Mouse (Mus musculus) heart, embryonic 10.5 days (tissue): ENCODE measurements around the gene Camkk2. TPM values are rescaled to one million over a fixed set of nuclear protein-coding genes. Genes with fewer than 3 reads are reported as not detected.

Experiments used
- microRNA-seq: library from miRNA; unstranded; fragments of <30 nt; microRNA quantifications from one replicate; pipeline ENCODE4, GENCODE M21; 2017
- polyA plus RNA-seq: library from polyadenylated mRNA; unstranded; fragments of >200 nt; fragmentation: Nextera tagmentation; extraction: Ambion mirVana; gene quantifications from 2 replicates; pipeline ENCODE4 v1.2.1, GENCODE M21; 2016

Gene Camkk2
- polyA plus RNA-seq, 1 experiment from 2014 or later = 21.3 TPM

Small RNA genes lying within 50 kb of the gene (microRNA-seq; reads per million reads assigned to microRNA genes)
- gene Mir8115 = not detected

Other genes starting within 250 kb of the Camkk2 start
- gene Ift81, start 164.9 kb downstream of the Camkk2 start, polyA plus RNA-seq = 25.2 and 35.2 TPM in 2 replicates
- gene P2rx7, start 135.5 kb downstream of the Camkk2 start, polyA plus RNA-seq = 0.33 and 0.47 TPM in 2 replicates
- 14.9 and 16.3 TPM in 2 replicates for gene P2rx4, start 71.9 kb downstream of the Camkk2 start, polyA plus RNA-seq
- 405 and 415 TPM in 2 replicates for gene Anapc5, start 41.9 kb upstream of the Camkk2 start, polyA plus RNA-seq
- 33.6 and 35.3 TPM in 2 replicates for gene Rnf34, start 70.6 kb upstream of the Camkk2 start, polyA plus RNA-seq
- gene Kdm2b, start 210.4 kb upstream of the Camkk2 start, polyA plus RNA-seq = 35.5 and 47.1 TPM in 2 replicates
- 13.4 and 14.4 TPM in 2 replicates for gene Orai1, start 235.7 kb upstream of the Camkk2 start, polyA plus RNA-seq